Mouse (Mus musculus) G1E-ER4 (cell line): ENCODE measurements around the gene Lrmda. TPM values are rescaled to one million over a fixed set of nuclear protein-coding genes. Genes with fewer than 3 reads are reported as not detected.

ENCODE experiments used
- GATA1 ChIP-seq: IDR thresholded peaks from one replicate; pipeline ENCODE4 v1.8.0; 2012; ENCODE audit warnings: low read length, inconsistent platforms
- polyA plus RNA-seq: library from polyadenylated mRNA; stranded (reverse); fragments of >175 nt; gene quantifications from 2 replicates; pipeline ENCODE4 v1.2.3, GENCODE M21; 2012

Gene Lrmda
- polyA plus RNA-seq, 1 experiment = not detected

DNA sequence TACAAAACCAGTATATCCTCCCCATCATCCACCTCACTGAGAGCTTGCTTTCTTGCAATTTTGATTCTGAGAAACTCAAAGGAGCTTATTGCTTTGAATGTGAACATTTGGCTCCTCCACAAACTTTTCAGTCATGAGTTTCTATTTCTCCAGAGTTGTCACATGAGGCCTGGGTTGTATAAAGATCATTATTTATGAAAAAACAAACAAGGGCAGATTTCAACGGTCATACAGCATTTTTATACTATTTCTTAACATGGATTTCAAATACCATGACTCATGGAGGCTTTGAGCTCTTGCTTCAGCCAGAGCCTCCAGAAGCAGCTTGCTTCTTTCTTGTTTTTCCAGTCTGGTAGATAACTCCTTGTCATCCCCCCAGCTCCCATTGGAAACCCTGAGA lies 119.8 kb downstream of the Lrmda start:
- no peak for TF ChIP-seq GATA1

DNA sequence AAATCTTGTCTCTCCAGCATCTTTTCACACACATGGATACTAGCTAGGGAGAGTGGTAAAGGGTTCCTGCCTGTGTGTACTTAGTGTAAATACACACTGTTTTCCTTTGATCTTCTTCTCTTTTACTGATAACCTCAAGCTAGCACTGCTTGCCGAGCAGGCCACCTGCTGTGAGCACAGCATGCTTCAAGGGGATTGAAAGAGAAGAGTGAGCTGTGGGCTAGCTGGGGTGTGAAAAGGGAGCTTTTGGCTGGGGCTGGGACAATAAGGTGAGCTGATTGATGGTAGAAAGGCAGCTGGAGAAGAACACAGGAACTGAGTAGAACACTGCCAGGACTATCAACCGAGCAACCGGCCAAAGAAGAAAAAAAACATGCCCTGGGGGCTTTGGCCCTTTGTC lies 124.5 kb downstream of the Lrmda start:
- TF ChIP-seq GATA1 = no peak

DNA sequence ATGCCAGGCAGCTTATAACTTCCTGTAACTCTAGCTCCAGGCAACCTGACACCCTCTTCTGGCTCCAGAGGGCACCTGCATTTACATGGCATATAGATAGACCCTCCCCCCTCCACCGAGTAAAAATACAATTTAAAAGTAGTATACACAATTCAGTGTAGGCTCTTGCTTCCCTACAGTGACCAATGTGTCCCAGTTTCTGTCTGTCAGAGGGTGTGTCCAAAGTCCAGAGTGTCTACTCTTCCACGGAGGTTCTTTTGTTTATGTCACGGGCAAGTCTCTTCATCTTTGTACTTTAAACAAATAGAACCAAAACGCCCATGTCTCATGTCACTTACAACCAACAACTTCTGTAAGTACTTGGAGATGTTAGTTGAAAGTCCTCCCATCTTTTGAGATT lies 126.4 kb downstream of the Lrmda start:
- TF ChIP-seq GATA1 = no peak

DNA sequence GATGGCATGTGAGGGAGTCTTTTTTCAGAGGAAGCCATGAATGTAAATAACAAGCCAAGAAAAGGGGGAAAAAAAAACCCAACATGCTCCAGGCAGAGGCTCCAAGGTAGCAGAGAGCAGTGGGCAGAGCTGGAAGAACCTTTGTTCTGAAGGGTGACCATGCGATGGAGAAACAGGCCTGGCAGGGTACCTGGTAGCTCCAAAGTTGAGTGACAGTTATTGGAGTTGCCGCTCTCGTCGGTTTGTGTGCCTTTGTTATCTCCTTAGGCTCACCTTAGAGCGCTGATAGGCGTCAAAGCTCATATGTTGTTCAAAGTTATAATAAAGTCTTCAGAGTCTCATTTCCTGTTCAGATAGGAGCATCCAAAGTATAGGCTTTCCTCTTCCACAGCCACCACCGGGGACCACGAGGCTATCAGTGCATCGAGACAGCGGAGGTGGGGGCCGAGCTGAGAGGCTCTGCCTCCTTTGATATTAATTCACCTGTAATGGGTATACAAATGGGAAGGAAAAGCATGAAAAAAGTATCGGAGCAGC lies 127.1 kb downstream of the Lrmda start:
- TF ChIP-seq GATA1 = no peak

DNA sequence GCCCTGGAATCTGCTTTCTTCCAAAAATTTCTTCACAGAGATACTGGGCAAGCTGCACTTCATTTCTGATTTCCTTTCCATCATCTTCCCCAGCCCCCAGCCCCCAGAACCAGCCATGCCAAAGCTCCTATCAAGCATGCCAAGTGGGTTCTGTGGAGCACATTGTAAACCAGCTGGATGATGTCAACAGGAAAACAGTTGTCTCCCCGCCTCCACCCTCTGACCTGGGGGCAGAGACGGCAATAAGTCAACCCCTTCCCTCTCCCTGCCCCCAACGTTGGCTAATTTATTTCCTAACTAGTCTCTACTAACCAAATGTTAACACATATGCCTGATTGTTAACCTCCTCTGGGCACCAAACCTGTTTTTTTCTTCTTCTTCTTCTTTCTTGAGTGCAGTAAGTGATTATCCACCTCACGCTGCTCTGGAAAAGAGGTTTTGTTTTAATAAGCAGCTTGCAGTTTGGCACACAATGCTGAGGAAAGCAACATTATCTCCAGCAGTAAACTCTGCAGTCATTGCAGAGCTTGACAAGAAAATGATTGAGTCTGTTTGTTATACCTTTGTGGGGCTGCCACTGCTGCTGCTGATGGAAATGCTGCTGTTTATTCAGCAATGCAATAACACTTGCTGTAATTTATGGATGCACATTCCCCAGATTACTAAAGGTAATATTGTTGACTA lies 128.0 kb downstream of the Lrmda start:
- TF ChIP-seq GATA1 = no peak

DNA sequence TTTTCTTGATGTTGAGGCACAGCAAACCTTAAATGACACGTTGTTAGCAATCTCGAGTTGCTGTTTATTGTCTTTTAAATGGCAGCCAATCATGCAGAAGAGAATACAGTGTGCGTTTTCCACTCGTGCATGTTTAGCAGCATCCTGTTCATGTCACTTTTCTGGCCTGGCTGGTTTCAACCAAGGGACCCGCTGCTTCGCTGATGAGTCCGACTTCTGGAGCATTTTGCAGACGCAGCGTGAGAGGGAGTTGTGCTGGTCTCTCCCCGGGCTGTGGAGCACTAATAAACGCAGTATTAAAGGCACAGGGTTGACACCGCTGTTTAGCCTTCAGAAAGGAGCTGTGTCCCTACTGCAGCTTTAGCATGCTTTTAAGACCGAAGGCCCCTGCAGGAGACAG lies 133.2 kb downstream of the Lrmda start:
- no peak for TF ChIP-seq GATA1

DNA sequence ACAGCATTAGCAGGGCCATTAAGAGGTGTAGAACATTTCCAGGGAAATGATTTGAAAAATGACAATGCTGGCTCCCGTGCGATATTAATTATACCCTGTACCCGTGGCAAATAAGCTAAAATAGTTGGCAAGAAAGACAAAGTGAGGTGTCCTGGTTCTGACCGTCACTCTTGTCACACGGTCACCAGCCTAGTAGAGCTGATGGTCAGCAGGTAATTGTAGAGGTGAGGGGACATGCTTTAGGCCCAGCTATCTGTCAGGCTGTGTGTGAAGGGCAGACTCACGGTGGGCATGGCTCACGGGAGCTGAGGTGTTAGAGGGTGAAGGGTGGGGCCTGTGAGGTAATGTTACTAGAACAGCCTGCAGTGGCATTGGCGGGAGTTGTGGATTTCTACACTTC lies 134.6 kb downstream of the Lrmda start:
- TF ChIP-seq GATA1 = no peak

DNA sequence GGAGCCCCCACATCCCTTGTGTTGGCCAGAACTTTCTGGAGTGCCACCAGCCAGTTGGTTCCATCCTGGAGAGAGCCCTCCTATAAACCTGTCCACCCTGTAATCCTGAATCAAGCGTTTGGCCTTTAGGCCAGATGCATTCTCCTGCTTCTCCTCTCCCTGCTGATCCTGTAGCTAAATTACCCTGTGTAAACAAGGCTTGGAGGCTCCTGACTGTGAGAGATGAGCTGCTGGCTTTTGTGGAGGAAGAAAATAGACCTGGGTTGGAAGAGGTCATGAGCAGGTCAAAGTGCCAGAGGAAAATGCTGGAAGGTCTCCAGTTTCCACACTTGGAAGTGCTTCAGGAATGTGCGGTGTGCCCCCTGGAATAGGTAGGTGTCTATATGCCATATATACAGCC lies 135.5 kb downstream of the Lrmda start:
- TF ChIP-seq GATA1 = no peak

DNA sequence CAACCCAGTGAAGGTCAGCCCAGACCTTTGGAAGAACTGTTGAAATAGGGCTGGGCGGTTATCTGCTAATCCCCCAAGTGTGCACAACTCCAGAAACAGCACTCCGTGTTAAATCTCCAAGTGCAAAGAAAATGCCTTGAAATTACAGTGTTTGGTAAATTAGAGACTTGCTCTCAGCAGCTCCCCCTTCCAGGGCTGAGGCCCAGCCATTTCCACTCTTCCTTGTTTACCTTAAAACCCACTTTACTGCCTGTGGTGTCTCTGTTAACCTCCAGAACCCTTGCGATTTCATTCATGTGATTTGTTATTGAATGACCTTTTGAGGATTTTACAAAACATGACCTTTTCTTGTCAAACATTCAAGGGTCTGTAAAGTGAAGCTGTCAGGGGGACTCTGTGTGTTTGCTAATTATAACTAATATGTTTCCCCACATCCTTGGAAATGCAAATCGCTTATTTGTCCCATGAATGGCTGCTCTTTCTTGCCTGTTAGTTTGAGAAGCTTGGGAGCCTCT lies 136.1 kb downstream of the Lrmda start:
- TF ChIP-seq GATA1 = no peak

DNA sequence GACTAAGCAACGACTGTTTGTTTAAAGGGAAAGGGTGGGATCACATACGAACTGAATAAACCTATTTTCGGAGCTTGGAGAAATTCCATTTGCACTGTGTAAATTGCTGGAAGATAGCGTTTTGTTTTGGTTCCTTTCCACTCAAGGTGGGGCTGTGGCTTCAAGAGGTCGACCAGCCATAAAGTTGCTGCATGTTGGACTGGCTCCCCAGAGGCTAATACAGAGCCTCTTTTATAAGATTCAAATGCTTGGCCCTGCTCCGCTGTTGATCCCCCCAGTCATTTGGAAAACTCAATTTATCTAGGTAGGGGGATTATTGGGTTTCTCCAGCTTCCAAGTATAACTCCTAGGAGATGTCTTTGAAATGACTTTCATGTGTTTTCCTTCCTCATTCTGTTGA lies 137.5 kb downstream of the Lrmda start:
- TF ChIP-seq GATA1 = no peak

DNA sequence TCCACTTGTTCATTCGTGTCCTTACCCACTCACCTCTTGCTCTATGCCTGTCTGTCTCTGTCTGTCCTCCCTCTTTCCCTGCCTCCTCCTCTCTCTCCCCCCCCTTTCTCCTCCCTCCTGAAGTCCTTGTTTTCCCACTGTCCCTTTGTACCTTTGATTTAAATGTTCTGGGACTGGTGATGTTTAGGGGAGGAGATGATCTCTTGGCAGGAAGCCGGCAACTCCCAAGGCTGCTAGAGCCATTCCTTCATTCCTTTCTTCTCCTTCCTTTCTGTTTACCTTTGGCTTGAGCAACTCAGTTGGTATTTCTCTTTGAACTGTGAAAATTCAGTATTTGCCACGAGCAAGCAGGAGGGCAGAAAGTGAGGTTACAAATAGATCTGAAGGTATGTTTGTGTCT lies 141.9 kb downstream of the Lrmda start:
- no peak for TF ChIP-seq GATA1

DNA sequence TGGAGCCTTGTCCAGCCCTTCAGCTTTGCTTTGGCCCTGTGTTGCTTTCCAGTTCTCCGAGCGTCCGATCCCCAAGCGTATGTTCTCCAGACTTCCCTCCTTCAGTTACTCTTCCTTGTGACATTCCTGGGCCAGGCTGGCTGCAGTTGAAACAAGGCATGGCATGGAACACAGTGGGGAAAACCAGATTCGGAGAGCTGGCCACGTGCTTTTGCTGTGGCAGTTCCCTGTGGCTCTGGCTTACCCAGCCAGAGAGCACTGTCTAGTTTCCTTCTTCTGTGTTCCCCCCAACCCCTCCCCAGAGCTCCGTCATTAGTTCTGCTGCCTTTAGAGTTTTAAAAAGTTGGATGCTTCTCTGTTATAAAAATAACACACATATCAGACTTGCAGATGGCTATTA lies 147.8 kb downstream of the Lrmda start:
- no peak for TF ChIP-seq GATA1

DNA sequence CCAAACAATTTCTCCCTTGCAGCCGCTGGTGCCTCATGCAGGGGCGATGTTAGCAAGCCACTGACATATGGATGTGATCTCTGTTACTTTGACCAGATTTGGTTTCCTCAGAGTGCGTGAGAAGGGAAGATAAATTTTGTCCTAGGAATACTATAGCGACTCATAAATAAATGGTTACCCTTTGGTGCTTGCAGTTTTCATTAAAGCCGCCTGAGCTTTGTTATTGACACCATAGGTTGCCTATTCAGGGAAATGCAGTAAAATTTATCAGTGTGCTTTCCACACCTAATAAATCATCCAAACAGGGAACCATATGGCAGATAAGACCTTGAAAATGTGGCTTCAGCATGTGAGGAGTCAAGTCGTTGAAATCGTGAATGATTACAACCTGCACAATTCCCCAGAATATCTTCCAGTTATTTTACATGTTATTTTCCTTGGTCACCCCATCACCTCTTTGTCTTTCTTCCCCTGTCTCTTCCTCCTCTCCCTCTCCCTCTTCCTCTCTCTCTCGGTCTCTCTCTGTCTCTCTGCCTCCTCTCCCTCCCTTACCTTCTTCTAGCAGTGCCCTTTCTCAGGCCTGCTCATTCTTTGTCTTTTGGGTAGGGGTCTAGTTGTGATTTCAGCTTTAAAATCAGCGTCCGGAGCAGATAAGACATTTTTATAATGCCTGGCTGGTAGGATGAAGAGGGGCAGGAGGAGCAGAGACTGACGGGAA lies 148.7 kb downstream of the Lrmda start:
- TF ChIP-seq GATA1 = no peak

DNA sequence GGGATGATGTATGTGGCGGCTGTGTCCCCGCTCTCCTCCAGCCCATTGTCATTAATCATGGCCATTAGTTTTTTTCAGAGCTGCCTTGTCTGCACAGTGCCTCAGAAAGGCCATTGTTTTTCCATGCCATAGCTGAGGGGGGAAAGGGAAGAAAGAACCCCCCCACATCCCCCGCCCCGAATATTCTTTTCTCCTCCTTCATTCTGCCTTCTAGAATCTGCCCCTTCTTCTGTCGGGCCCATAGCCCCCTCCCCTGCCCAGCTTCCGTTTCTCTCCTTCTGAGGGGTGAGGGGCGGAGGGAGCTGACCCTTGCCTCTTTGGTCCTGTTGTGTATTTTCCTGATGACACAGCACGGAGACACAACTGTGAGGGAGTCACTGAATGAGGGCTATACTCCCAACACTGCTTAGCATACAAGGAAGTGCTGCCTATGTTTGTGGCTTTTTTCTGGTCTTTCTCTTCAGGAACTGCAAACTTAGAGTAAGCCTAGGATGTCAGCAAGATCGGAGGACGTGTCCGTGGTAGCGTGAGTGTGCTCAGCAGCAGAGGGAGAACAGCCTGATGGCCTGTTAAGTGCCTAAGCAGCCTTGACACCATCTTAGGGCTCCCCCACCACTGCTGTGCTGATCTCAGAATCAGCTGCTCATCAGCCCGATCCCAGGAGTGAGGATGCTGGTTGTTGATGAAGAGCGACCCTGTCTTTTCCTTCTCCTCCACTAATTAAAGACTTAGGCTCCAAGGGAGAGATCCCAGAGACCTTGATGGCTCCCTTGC lies 149.5 kb downstream of the Lrmda start:
- TF ChIP-seq GATA1 = no peak

DNA sequence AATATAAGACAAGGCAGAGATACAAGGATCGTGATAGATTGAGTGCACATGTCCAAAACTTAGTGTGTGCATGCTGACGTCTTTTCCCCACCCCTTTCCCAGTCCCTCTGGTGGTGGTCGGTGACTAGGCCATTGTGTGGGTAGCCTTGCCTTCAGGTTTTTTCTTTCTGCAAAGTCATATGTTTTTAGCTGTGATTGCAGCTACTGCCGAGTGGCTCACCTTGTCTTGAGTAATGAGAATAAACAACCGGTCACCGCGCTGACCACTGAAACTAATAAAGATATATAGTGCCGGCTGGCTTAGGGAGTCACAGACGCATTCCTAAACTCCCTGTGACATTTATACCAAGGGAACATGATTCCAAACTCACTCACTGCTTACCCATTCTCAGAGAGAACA lies 155.2 kb downstream of the Lrmda start:
- TF ChIP-seq GATA1 = no peak

DNA sequence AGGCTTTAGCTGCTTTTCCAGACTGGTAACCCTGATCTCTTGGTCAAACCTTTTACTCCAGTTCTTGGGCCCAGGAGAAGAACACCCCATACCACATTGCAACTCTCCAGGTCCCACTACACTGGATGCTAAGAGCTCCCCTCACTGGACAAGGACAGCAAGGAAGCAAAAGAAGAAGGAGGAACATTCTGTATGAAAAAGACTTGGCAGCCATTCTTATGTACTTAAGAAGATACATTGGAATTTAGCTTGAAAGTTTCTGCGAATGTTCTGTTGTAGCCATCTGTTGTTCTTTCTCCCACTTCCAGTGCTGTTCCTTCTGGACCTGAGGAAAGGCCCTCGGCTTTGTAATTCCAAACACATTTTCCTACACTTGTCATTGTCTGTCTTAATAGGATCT lies 160.2 kb downstream of the Lrmda start:
- no peak for TF ChIP-seq GATA1

DNA sequence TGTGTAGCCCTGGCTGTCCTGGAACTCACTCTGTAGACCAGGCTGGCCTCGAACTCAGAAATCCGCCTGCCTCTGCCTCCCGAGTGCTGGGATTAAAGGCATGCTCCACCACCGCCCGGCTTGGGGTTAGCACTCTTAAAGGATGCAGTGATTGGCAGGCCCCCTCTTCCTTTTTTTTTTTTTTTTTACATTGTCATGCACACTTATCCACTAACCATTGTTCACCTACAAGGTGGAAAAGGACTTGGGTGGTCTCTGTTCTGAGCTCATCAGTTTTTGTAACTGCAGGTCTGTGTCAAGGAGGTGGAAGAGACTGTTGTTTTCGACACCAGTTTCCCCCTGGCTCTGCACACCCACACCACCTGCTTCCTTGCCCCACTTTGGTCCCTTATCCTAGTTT lies 162.0 kb downstream of the Lrmda start:
- TF ChIP-seq GATA1 = no peak
